Mouse (Mus musculus) hindbrain, embryonic 16.5 days (tissue): Measurements from ENCODE around the gene Pnldc1. TPM values are rescaled to one million over a fixed set of nuclear protein-coding genes. Genes with fewer than 3 reads are reported as not detected.
"Not testable (repeated sequence)": the region's sequence is repeated elsewhere in the genome, so short reads cannot be mapped to it uniquely, and the experiment has no call there.

Experiments
- ATAC-seq: fragments of 200-750 bp; cut with Nextera tagmentation; 2 replicates; pipeline ENCODE4 v1.8.0; 2017; ENCODE audit warnings: moderate TSS enrichment, moderate library complexity
- H3K27ac ChIP-seq: fragments of 300-500 bp; sonication (generic); 2 replicates; pipeline ENCODE4 v1.5.1; 2014; ENCODE audit warnings: low read depth, mild to moderate bottlenecking, control low read depth, low read length, moderate library complexity
- H3K27me3 ChIP-seq: fragments of 300-500 bp; sonication (generic); replicated peaks from 2 replicates; pipeline ENCODE4 v1.6.1; 2014; ENCODE audit warnings: low read length; ENCODE audit not compliant: control insufficient read depth, insufficient read depth
- H3K36me3 ChIP-seq: fragments of 300-500 bp; sonication (generic); 2 replicates; pipeline ENCODE4 v1.6.1; 2014; ENCODE audit warnings: mild to moderate bottlenecking, low read length, moderate library complexity, mixed read lengths; ENCODE audit not compliant: control insufficient read depth, insufficient read depth
- H3K4me1 ChIP-seq: fragments of 300-500 bp; sonication (generic); 2 replicates; pipeline ENCODE4 v1.6.1; 2014; ENCODE audit warnings: low read depth, low read length; ENCODE audit not compliant: control insufficient read depth, insufficient read depth
- H3K4me2 ChIP-seq: fragments of 300-500 bp; sonication (generic); 2 replicates; pipeline ENCODE4 v1.6.1; 2014; ENCODE audit warnings: mild to moderate bottlenecking, low read length, control low read depth, moderate library complexity
- H3K4me3 ChIP-seq: fragments of 300-500 bp; sonication (generic); 2 replicates; pipeline ENCODE4 v1.5.1; 2014; ENCODE audit warnings: mild to moderate bottlenecking, low read length, control low read depth, moderate library complexity
- H3K9ac ChIP-seq: fragments of 300-500 bp; sonication (generic); 2 replicates; pipeline ENCODE4 v1.6.1; 2014; ENCODE audit warnings: low read depth, mild to moderate bottlenecking, control low read depth, low read length, moderate library complexity
- H3K9me3 ChIP-seq: fragments of 300-500 bp; sonication (generic); 2 replicates; pipeline ENCODE4 v1.6.1; 2014; ENCODE audit warnings: mild to moderate bottlenecking, low read length, moderate library complexity; ENCODE audit not compliant: control insufficient read depth
- WGBS: fragments of 180-500 bp; shearing (Covaris S2); extraction: QIAGEN DNeasy Blood & Tissue Kit; methylation state at CpG from one replicate; pipeline ENCODE4 v1.1.7; 2014; 5-methylcytosine and 5-hydroxymethylcytosine counted together
- polyA plus RNA-seq: library from polyadenylated mRNA; unstranded; fragments of >200 nt; fragmentation: Nextera tagmentation; extraction: Ambion mirVana; gene quantifications from 2 replicates; pipeline ENCODE4 v1.2.1, GENCODE M21; 2015

Pnldc1 gene
- polyA plus RNA-seq, 1 experiment from 2014 or later = 0.78 TPM

DNA sequence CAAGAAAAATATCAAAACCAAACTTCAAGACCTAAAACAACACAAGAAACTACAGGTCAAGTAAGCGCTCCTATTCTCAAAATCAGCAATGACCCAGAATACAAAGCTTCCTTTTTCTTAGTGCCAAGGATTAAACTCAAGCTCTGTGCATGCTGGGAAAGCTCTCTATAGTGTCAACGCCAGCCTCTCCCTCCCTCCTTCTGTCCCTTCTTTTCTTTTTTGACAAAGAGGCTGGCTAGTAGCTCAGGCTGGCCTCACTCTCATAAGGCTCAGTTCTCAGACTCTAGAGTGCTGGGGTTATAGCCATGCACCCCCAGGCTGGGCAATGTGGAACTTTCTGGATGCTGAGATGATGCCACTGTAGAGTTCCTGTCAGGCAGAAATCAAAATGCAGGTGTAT lies 28.0 kb upstream of the Pnldc1 start:
- no peak overlapping the region for H3K27ac ChIP-seq
- H3K4me3 ChIP-seq = no peak overlapping the region
- H3K4me2 ChIP-seq = no peak overlapping the region
- WGBS = 50% methylated on average over 2 of the region's 2 CpGs
- H3K9me3 ChIP-seq = no peaks in the 10 kb centered on the region
- no peak overlapping the region for H3K9ac ChIP-seq
- no peak for ATAC-seq
- no peaks in the 10 kb centered on the region for H3K27me3 ChIP-seq
- no peaks in the 10 kb centered on the region for H3K4me1 ChIP-seq
- peaks cover 8% of the 10 kb centered on the region for H3K36me3 ChIP-seq

DNA sequence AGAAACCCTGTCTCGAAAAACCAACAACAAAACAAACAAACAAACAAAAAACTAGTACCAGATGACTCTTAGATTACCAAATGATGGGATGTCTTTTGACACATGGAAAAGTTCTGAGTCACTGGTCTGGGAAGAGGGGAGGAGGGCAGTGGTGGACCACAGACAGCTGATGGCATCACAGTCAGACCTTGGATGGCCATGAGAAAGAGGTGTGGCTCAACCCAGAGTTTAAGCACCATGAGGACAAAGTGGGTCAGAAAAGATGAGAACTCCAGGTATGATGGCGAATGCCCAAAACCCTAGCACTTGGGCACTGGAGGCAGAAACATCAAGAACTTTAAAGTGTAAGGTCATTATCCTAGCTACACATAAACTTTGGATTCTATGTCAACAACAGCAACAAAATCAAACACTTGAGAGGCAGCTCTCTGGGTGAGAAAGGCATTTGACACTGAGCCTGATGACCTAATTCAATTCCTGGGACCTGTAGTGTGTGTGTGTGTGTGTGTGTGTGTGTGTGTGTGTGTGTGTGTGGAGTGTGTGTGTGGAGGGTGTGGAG lies 27.5 kb upstream of the Pnldc1 start:
- no peak for ATAC-seq
- H3K4me2 ChIP-seq = no peak overlapping the region
- no peak overlapping the region for H3K4me3 ChIP-seq
- no peak overlapping the region for H3K27ac ChIP-seq
- H3K36me3 ChIP-seq = peaks cover 2% of the 10 kb centered on the region
- H3K4me1 ChIP-seq = no peaks in the 10 kb centered on the region
- H3K9ac ChIP-seq = no peak overlapping the region
- 79% methylated on average over 2 of the region's 2 CpGs for WGBS
- H3K9me3 ChIP-seq = no peaks in the 10 kb centered on the region
- H3K27me3 ChIP-seq = no peaks in the 10 kb centered on the region

DNA sequence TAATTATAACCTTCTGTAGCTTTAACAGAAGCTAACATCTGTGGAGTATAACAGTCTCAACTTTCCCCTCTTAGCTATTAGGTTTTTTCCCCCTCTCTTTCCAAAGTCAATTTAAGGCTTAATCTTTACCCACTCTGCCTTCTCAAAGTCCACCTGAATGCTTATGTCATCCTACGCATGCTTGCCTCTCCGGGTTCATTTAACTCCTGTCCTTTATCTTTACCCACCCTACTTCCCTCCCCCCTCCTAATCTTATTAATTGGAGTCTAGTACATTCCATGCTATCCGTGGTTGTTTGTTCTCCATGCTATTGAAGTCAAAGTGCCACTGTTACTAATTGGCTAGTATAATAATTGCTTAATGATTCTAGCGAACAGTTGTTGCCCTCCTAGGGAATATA lies 25.7 kb upstream of the Pnldc1 start:
- Histone ChIP-seq H3K4me2 (no peak overlapping the region), H3K27me3 (no peaks in the 10 kb centered on the region), H3K9me3 (no peaks in the 10 kb centered on the region), H3K9ac (no peak overlapping the region), H3K4me1 (no peaks in the 10 kb centered on the region), H3K27ac (no peak overlapping the region), H3K36me3 (no peaks in the 10 kb centered on the region), H3K4me3 (no peak overlapping the region)
- WGBS = 70% methylated on average over 4 of the region's 4 CpGs
- ATAC-seq = no peak

DNA sequence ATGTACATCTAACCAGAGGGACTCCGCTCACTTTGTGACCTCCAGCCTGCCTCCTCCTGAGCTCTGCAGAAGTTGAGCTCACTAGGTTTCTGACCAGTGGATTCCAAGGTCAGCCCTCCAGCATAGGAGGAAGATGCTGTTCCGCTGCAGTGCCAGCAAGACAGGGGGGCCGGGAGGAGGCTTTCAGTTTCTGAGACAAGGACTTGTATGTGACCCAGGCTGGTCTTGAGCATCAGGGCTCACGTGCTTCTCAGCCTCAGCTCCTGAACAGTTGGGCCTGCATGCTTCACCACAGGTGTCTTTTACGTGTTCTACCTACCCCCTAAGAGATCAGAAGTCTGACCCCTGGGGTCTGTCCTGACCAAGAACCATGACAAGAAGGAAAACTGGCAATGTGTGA lies 21.5 kb upstream of the Pnldc1 start:
- not testable (repeated sequence) for H3K27me3 ChIP-seq, H3K27ac ChIP-seq, H3K4me1 ChIP-seq, H3K4me2 ChIP-seq, H3K9ac ChIP-seq, H3K36me3 ChIP-seq, H3K4me3 ChIP-seq, H3K9me3 ChIP-seq, ATAC-seq
- WGBS = 88% methylated on average over 5 of the region's 5 CpGs

DNA sequence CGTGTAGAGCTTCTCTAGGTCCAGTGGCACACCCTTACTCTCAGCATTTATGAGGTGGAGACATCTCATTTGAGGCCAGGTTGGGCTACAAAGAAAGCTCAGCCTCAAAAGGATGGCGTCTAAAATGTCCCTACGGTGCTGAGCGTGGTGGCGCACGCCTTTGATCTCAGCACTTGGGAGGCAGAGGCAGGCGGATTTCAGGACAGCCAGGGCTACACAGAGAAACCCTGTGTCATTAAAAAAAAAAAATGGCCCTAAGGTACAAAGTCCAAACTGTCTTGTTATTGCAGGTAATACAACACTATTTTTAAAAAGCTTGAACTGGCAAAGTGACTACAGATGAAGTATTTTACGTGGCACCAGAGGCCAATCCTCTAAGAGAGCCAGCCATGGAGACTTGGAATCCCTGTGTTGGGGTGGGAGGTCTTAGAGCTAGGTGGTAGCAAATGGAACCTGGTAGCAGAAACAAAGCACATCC lies 15.7 kb upstream of the Pnldc1 start:
- no peak for ATAC-seq
- Histone ChIP-seq H3K4me1 (no peaks in the 10 kb centered on the region), H3K27me3 (no peaks in the 10 kb centered on the region), H3K36me3 (peaks cover 42% of the 10 kb centered on the region), H3K9me3 (no peaks in the 10 kb centered on the region), H3K4me2 (no peak overlapping the region), H3K4me3 (no peak overlapping the region), H3K27ac (no peak overlapping the region), H3K9ac (no peak overlapping the region)
- WGBS = 92% methylated on average over 8 of the region's 8 CpGs

DNA sequence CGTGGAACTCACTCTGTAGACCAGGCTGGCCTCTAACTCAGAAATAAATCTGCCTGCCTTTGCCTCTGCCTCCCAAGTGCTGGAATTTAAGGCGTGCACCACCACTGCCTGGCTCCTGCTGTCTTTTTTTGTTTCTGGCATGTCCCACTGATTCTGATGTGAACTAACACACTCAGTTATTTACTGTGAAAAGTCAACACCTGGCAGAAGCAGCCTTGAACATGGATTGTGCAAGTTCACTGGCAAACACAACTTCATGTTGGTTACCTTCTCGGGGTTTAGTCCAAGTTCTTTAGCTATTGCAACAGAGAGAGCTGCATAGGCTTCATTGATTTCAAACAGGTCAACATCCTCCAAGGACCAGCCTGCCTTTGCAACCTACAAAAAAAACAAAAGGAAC lies 15.0 kb upstream of the Pnldc1 start:
- Histone ChIP-seq H3K4me2 (no peak overlapping the region), H3K27ac (no peak overlapping the region), H3K36me3 (peaks cover 45% of the 10 kb centered on the region), H3K4me1 (no peaks in the 10 kb centered on the region), H3K9ac (no peak overlapping the region), H3K4me3 (no peak overlapping the region), H3K9me3 (no peaks in the 10 kb centered on the region), H3K27me3 (no peaks in the 10 kb centered on the region)
- WGBS = 93% methylated on average over 3 of the region's 3 CpGs
- no peak for ATAC-seq

DNA sequence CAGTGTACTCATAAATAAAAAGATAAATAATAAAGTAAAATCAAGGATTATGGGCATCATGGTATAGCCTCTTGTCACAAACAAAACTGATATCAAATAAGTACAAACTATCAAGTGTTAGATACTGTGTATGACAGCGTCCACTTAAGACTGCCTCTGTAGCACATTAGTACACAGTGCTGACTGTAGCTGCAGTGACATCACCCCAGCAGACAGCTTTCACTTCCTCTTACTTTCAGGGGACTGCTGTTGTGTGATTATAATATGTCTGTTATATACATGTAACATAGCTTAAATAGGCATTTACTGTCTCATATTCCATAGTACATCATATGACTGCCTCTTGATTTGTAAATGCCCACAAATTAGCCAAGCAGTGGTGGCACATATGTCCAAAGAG lies 11.0 kb upstream of the Pnldc1 start:
- Histone ChIP-seq H3K9me3 (no peaks in the 10 kb centered on the region), H3K4me3 (no peak overlapping the region), H3K36me3 (peaks cover 51% of the 10 kb centered on the region), H3K27me3 (no peaks in the 10 kb centered on the region), H3K9ac (no peak overlapping the region), H3K4me1 (peaks cover 6% of the 10 kb centered on the region), H3K27ac (no peak overlapping the region), H3K4me2 (no peak overlapping the region)
- ATAC-seq = no peak
- WGBS = 89% methylated on average over 1 of the region's 1 CpGs

DNA sequence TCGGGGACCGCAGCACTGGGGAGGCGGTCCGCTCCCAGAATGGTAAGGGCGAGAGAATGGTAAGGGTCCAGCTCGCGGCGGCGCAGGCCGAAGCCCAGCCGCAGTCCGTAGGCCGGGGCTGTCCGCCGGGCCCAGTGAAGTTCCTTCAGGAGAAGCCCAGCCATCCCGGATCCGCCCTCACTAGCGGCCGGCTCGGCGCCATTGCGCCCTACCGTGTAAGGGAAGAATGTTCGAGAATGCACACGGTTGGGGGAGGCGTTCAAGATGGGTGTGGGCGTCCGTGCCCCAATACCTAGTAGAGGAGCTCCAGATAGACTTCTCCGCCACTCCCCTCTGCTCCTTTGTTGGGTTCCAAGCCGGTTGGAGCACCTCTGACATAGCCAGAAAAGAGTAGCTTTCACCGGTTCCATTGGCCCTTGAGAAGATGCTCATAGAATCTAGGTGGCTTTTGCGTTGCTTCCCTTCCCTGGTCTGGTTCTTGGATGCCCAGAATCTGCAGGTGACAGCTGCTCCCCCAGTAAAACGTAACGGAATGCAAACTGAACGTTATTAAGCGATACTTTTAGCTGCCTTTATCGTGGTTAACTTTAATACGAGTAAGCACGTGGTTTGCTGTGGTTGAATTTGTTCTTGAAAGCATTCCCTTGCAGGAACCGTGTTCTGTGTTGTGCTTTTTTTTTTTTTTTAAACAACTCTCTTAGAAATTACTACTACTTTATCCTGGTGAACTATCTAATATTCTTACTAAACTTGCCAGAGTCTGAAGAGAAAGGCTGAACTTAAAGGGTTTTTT lies 6.8 kb upstream of the Pnldc1 start:
- H3K9ac ChIP-seq = peak overlapping the region; percentile 92
- peak overlapping the region; percentile 85 for H3K27ac ChIP-seq
- no peaks in the 10 kb centered on the region for H3K27me3 ChIP-seq
- H3K36me3 ChIP-seq = peaks cover 37% of the 10 kb centered on the region
- peak overlapping the region; percentile 90 for H3K4me2 ChIP-seq
- peaks cover 12% of the 10 kb centered on the region for H3K4me1 ChIP-seq
- under 1% methylated on average over 40 of the region's 40 CpGs for WGBS
- H3K9me3 ChIP-seq = no peaks in the 10 kb centered on the region
- H3K4me3 ChIP-seq = peak overlapping the region; percentile 84
- peak; percentile 61; the same call in 1 of the 2 replicates for ATAC-seq

DNA sequence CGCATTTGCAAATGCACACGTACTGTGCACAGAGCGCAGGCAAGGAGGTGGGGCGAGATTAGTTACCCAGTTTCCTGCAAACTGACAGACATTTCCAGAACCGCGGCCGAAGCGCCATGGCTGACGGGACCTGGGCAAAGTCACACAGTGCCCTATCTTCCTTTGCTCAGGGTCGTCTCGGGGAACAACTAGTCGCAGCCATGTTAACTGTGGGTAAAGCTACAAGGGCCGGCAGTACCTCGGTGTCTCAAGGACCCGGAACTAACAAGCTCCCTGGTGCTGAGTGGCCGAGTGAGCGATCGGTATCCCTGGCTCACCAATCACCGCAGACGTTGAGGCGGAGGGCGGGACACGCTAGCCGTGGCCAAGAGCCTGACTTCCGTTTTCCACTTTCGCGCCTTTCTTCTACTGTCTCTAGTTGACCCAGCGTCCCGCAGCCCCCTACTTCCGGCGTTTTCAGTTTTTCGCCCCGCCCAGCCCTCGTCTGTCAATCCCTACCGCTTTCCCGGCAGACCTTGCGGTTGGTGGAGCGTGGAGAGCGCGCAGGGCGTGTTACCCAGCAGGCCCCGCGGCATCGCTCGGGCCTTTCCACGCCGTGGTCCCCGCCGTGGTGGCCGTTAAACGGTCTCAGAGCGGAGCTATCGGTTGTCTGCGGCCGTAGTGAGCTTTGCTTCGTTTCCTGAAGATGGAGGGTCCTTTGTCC lies 6.0 kb upstream of the Pnldc1 start, which contains the start of gene Mrpl18:
Gene Mrpl18 (minus strand): TSS at position 465 of the 703 bp plus-strand sequence.
- Histone ChIP-seq H3K9me3 (no peaks in the 10 kb centered on the region), H3K27ac (peak within 1 kb of the TSS; percentile 85), H3K4me2 (peak within 1 kb of the TSS; percentile 91), H3K27me3 (no peaks in the 10 kb centered on the region), H3K4me1 (peaks cover 12% of the 10 kb centered on the region), H3K4me3 (peak within 1 kb of the TSS; percentile 84), H3K36me3 (peaks cover 35% of the 10 kb centered on the region), H3K9ac (peak within 1 kb of the TSS; percentile 92)
- WGBS = under 1% methylated on average over 51 of the region's 56 CpGs
- peak; percentile 99 for ATAC-seq
